Mouse (Mus musculus) midbrain, embryonic 14.5 days (tissue): Measurements from ENCODE around the gene Nop9. TPM values are rescaled to one million over a fixed set of nuclear protein-coding genes. Genes with fewer than 3 reads are reported as not detected.

Source experiments
- ATAC-seq: fragments of 200-750 bp; cut with Nextera tagmentation; 2 replicates; pipeline ENCODE4 v1.8.0; 2017; ENCODE audit warnings: moderate number of reproducible peaks, moderate library complexity; ENCODE audit not compliant: low FRiP score, low TSS enrichment
- DNase-seq: peaks from one replicate; pipeline ENCODE4 v3.0.0-alpha.2; 2015
- H3K27ac ChIP-seq: fragments of 300-500 bp; sonication (generic); replicated peaks from 2 replicates; pipeline ENCODE4 v1.5.1; 2014; ENCODE audit warnings: mild to moderate bottlenecking, low read depth, low read length, moderate library complexity
- H3K27me3 ChIP-seq: fragments of 300-500 bp; sonication (generic); 2 replicates; pipeline ENCODE4 v1.6.1; 2014; ENCODE audit warnings: low read length, control low read depth, mixed read lengths; ENCODE audit not compliant: control insufficient read depth, insufficient read depth
- H3K36me3 ChIP-seq: fragments of 300-500 bp; sonication (generic); 2 replicates; pipeline ENCODE4 v1.6.1; 2014; ENCODE audit warnings: low read length, control low read depth; ENCODE audit not compliant: control insufficient read depth, insufficient read depth
- H3K4me1 ChIP-seq: fragments of 300-500 bp; sonication (generic); 2 replicates; pipeline ENCODE4 v1.6.1; 2014; ENCODE audit warnings: mild to moderate bottlenecking, antibody characterized with exemption, low read length, control low read depth; ENCODE audit not compliant: control insufficient read depth, insufficient read depth
- H3K4me2 ChIP-seq: fragments of 300-500 bp; sonication (generic); 2 replicates; pipeline ENCODE4 v1.6.1; 2014; ENCODE audit warnings: mild to moderate bottlenecking, low read length, moderate library complexity
- H3K4me3 ChIP-seq: fragments of 300-500 bp; sonication (generic); replicated peaks from 2 replicates; pipeline ENCODE4 v1.5.1; 2014; ENCODE audit warnings: low read depth, low read length
- H3K9ac ChIP-seq: fragments of 300-500 bp; sonication (generic); replicated peaks from 2 replicates; pipeline ENCODE4 v1.6.1; 2014; ENCODE audit warnings: mild to moderate bottlenecking, low read length, moderate library complexity
- H3K9me3 ChIP-seq: fragments of 300-500 bp; sonication (generic); 2 replicates; pipeline ENCODE4 v1.6.1; 2016; ENCODE audit warnings: low read length, control low read depth, mixed read lengths; ENCODE audit not compliant: control insufficient read depth
- WGBS: fragments of 180-500 bp; shearing (Covaris S2); extraction: QIAGEN DNeasy Blood & Tissue Kit; methylation state at CpG from one replicate; pipeline ENCODE4 v1.1.7; 2014; 5-methylcytosine and 5-hydroxymethylcytosine counted together
- polyA plus RNA-seq: library from polyadenylated mRNA; unstranded; fragments of >200 nt; fragmentation: Nextera tagmentation; extraction: Ambion mirVana; gene quantifications from 2 replicates; pipeline ENCODE4 v1.2.1, GENCODE M21; 2014

Nop9 gene
- polyA plus RNA-seq, result 25.0 and 31.2 TPM in 2 replicates

DNA sequence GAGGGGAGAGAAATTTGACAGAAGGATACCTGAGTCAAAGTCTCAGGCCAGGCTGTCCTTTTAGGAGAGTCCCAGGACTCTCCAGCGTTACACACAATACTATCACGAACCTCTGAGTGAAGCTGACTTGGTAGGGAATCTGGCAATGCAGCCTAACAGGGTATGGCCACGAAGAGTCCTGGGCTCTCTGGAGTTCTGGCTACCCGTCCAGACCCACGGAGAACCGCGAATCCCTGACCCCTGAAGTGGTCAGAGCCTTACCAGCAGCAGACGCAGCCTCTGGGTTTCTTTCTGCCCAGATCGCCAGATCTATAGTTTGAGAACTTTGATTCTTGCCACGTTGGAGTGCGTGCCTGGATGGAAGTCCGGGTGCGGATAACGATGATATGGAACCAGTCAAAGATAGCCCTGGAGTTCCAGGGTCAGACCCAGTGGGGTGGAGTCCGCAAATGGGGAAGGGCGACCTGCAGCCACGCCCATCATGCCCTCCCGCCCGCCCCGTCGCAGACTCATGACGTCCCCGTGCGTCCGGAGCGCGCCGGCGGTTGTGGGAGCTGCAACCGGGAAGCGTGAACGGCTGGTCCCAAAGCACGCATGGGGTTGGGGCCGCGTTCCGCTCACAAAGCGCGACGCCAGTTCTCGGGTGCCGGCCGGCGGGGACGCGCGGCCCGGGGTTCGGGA lies at the start of gene Nop9, which contains the start of gene Dhrs1:
TSS of gene Nop9 (plus strand) at position 514 of the 681 bp plus-strand sequence.
TSS of gene Dhrs1 (minus strand) at position 511 of the 681 bp plus-strand sequence.
- H3K27me3 ChIP-seq, result no peaks in the 10 kb centered on the region
- H3K4me3 ChIP-seq, result peak within 1 kb of the TSS; percentile 85
- ATAC-seq (peak; percentile 87), DNase-seq (peak; percentile 91)
- peaks cover 27% of the 10 kb centered on the region for H3K36me3 ChIP-seq
- H3K4me1 ChIP-seq, result peaks cover 18% of the 10 kb centered on the region
- 1% methylated on average over 48 of the region's 48 CpGs for WGBS
- peak within 1 kb of the TSS; percentile 32; the same call in 1 of the 2 replicates for H3K27ac ChIP-seq
- H3K9me3 ChIP-seq, result no peaks in the 10 kb centered on the region
- peak within 1 kb of the TSS; percentile 90 for H3K4me2 ChIP-seq
- peak within 1 kb of the TSS; percentile 71 for H3K9ac ChIP-seq

DNA sequence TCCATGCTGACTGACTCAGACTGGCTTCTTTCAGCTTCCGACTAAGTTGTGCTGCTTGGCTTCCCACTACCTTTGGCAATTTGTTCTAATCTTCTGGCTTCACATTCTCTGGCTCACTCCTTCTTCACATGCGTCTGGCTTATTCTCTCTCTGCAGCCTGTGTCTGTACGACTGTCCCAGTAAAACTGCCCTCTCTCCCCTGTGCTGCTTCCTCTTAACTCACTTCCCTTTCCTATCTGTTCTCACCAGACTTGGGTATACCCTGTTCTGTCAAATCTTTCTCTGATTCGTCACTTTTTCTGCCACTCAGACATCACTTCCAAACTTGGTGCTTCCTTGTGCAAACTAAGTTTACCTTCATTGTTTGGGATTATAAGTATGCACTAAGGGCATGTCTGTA lies 48.3 kb upstream of the Nop9 start:
- ATAC-seq, result no peak
- Histone ChIP-seq H3K4me2 (no peak overlapping the region), H3K4me1 (no peaks in the 10 kb centered on the region), H3K4me3 (no peak overlapping the region), H3K27ac (no peak overlapping the region), H3K9ac (no peak overlapping the region), H3K36me3 (no peaks in the 10 kb centered on the region), H3K27me3 (no peaks in the 10 kb centered on the region), H3K9me3 (no peaks in the 10 kb centered on the region)
- WGBS, result 87% methylated on average over 4 of the region's 4 CpGs
- no peak for DNase-seq

DNA sequence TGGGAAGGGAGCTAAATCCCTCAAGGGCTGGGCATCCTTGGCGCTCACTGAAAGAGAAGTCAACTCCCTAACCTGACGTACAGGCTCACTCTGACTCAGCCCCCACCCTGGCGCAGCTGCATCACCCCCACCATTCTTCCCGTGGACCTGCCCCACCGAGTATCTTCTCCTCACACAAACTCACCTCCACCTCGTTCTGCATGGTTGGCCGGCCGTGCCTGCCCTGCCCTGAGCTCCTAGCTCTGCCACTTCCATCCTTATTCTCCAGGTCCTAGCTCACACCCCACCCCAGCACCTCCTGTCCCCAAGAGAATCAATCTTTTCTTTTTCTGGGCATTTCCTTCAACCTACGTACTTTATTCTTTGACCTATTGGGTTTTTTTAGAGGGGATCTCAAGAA lies 44.4 kb upstream of the Nop9 start:
- no peak overlapping the region for H3K9ac ChIP-seq
- no peaks in the 10 kb centered on the region for H3K27me3 ChIP-seq
- H3K4me3 ChIP-seq, result no peak overlapping the region
- 64% methylated on average over 9 of the region's 9 CpGs for WGBS
- H3K27ac ChIP-seq, result no peak overlapping the region
- DNase-seq, result no peak
- H3K4me1 ChIP-seq, result no peaks in the 10 kb centered on the region
- ATAC-seq, result no peak
- no peak overlapping the region for H3K4me2 ChIP-seq
- no peaks in the 10 kb centered on the region for H3K36me3 ChIP-seq
- no peaks in the 10 kb centered on the region for H3K9me3 ChIP-seq

DNA sequence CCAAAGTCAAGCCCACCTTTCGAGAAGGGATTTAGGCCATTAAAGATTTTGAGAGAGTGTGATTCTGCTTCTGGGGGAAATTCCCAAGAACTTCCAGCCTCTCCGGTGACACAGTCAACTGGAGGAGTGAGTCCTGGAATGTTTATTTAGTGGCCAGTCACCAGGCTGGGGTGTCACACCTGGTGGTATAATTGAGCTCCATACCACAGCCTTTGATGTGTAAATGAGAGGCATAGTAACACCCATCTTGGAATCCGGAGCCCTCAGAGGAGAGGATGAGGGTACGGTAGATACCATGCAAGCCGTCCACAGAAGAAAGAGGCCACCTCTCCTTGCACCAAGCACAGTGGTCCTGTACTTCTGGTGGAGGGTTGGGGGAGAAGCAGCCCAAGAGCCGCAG lies 42.7 kb upstream of the Nop9 start:
- DNase-seq, result no peak
- H3K4me2 ChIP-seq, result no peak overlapping the region
- no peaks in the 10 kb centered on the region for H3K27me3 ChIP-seq
- no peak for ATAC-seq
- 75% methylated on average over 6 of the region's 6 CpGs for WGBS
- H3K27ac ChIP-seq, result no peak overlapping the region
- H3K9me3 ChIP-seq, result no peaks in the 10 kb centered on the region
- H3K4me3 ChIP-seq, result no peak overlapping the region
- H3K36me3 ChIP-seq, result no peaks in the 10 kb centered on the region
- H3K9ac ChIP-seq, result no peak overlapping the region
- H3K4me1 ChIP-seq, result no peaks in the 10 kb centered on the region

DNA sequence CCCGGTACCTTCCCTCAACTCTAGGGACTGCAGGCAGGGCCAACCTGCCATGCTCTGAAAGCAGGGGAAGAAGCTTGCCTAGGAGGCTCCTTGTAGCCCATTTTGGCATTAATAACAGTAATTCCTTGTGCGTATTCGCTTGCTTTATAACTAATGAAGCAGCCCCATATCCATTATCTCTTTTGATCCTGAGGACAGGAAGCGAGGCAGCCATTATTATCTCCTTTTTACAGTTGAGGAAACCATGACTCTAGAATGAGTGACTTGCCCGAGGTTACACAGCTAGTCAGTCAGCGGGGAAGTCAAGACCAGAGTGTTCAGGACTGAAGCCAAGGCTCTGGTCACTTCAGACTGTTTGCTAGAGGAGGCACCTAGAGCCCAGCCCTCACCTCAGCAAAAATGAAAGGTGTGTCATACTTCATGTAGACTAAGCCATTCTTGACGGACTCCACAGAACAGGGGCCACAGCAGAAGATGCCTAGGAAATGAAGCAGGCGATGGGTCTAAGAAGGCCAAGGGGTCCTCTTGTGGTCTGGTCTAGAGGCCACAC lies 39.4 kb upstream of the Nop9 start:
- Histone ChIP-seq H3K27ac (no peak overlapping the region), H3K9ac (no peak overlapping the region), H3K36me3 (no peaks in the 10 kb centered on the region), H3K4me1 (no peaks in the 10 kb centered on the region), H3K4me2 (no peak overlapping the region), H3K9me3 (no peaks in the 10 kb centered on the region), H3K27me3 (no peaks in the 10 kb centered on the region), H3K4me3 (no peak overlapping the region)
- no peak for ATAC-seq
- WGBS, result 91% methylated on average over 8 of the region's 8 CpGs
- no peak for DNase-seq

DNA sequence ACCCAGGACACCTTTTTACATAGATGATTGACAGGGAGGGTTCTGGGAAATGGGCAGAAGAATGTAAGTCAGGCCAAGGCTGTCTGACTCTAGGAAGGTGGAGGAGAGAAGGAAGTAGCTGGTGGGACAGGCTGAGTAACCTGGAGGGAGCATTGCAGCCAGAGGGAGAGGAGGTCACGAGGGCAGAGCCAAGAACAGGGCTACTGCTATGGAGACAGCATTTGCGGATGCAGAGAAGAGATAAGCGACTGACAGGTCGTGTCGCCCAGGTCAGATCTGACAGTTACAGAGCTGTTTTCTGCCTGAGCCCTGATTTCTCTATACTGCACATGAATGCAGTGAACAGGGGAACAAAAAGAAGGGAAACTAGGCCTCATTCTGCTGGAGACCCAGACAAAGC lies 38.1 kb upstream of the Nop9 start:
- H3K4me3 ChIP-seq, result no peak overlapping the region
- no peaks in the 10 kb centered on the region for H3K36me3 ChIP-seq
- H3K27me3 ChIP-seq, result no peaks in the 10 kb centered on the region
- WGBS, result 84% methylated on average over 5 of the region's 5 CpGs
- H3K4me2 ChIP-seq, result no peak overlapping the region
- no peak overlapping the region for H3K27ac ChIP-seq
- no peak overlapping the region for H3K9ac ChIP-seq
- no peaks in the 10 kb centered on the region for H3K4me1 ChIP-seq
- no peak for DNase-seq
- no peak for ATAC-seq
- no peaks in the 10 kb centered on the region for H3K9me3 ChIP-seq

DNA sequence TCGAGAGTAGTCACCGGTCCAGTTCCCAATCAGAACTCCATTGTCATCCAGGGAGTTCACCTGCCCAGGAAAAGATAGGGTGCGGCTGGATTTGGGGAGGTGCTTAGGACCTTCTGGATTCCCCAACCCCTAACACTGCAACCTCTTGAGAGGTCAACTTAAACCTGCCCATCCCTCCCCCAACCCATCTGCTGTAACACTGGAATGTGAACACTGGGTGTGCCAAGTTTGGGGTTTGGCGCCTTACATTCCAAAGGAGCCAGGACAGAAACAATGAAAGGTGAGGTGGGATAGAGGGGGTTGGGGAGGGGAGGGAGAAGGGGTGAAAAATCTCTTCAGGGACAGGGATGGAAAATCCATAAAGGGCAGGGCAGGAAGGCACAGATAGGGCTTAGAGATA lies 36.0 kb upstream of the Nop9 start:
- WGBS, result 88% methylated on average over 4 of the region's 4 CpGs
- Histone ChIP-seq H3K9ac (no peak overlapping the region), H3K36me3 (no peaks in the 10 kb centered on the region), H3K4me1 (no peaks in the 10 kb centered on the region), H3K27me3 (0 out of 2 replicates have a peak, but pooled peaks cover 8% of the 10 kb centered on the region), H3K4me3 (no peak overlapping the region), H3K4me2 (no peak overlapping the region), H3K9me3 (no peaks in the 10 kb centered on the region), H3K27ac (no peak overlapping the region)
- ATAC-seq, result no peak
- no peak for DNase-seq

DNA sequence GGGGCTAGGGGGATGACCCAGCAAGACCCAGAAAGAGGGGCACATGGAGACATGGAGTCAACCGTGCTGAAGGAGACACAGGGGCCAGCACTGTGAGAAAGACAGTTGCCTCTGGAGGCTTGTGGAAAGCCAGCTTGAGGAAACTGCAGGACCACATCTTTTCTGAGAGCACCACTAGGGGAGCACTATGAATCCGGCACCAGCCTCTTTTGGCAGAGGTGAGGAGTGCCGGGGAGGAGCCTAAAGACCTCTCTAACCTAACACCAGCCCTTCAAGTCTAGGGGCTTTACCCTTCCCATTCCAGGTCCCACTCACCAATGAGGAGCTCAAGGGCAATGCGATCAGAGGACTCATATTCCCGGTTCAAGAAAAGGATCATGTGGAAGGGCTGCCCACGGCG lies 33.7 kb upstream of the Nop9 start:
- ATAC-seq (no peak), DNase-seq (no peak)
- no peaks in the 10 kb centered on the region for H3K9me3 ChIP-seq
- 0 out of 2 replicates have a peak, but pooled peaks cover 8% of the 10 kb centered on the region for H3K27me3 ChIP-seq
- H3K36me3 ChIP-seq, result peaks cover 9% of the 10 kb centered on the region
- no peak overlapping the region for H3K9ac ChIP-seq
- no peak overlapping the region for H3K27ac ChIP-seq
- WGBS, result 83% methylated on average over 7 of the region's 7 CpGs
- H3K4me2 ChIP-seq, result no peak overlapping the region
- no peak overlapping the region for H3K4me3 ChIP-seq
- no peaks in the 10 kb centered on the region for H3K4me1 ChIP-seq
